Comparison of ENCODE assay signal across 9 mouse cellular contexts in genomic region chr11:44622023-44622731, GRCm38 (mm10). TPM values are rescaled to one million over a fixed set of nuclear protein-coding genes. Genes with fewer than 3 reads are reported as not detected.
DNase-seq lines count a peak whose midpoint lies in the region; ATAC-seq and TF ChIP-seq lines count a peak whose summit lies in the region.
"Had no signal": no experiment of that assay in that cellular context is flagged by ENCODE, and none has a peak within 500 bp of the region (broad histone marks: within the 10 kb centered on the region; RNA-seq: fewer than 3 reads in every experiment).

No protein-coding gene starts in this region.

- TF ChIP-seq CTCF in liver, postnatal 0 days (IDR thresholded peaks at IDR 0.05; ENCODE audit: low read depth): no peak

- peaks cover 14% of the 10 kb centered on the region for H3K4me1 ChIP-seq in embryonic facial prominence, embryonic 15.5 days
- peaks cover 15% of the 10 kb centered on the region for H3K4me1 ChIP-seq in hindbrain, embryonic 14.5 days (replicated peaks; ENCODE audit: control insufficient read depth, insufficient read depth, low read length)
- H3K4me1 ChIP-seq in neural tube, embryonic 11.5 days (ENCODE audit: control insufficient read depth, insufficient read depth, low read length): peaks cover 15% of the 10 kb centered on the region; the same call in 1 of the 2 replicates
- H3K4me1 ChIP-seq in liver, postnatal 0 days (ENCODE audit: insufficient read depth): no peaks in the 10 kb centered on the region

- peak overlapping the region; percentile 61; the same call in 1 of the 2 replicates for H3K4me3 ChIP-seq in embryonic facial prominence, embryonic 15.5 days (replicated peaks)
- peak overlapping the region; percentile 80 for H3K4me3 ChIP-seq in hindbrain, embryonic 14.5 days (replicated peaks; ENCODE audit: low read length)
- peak overlapping the region; percentile 61; the same call in 1 of the 2 replicates for H3K4me3 ChIP-seq in neural tube, embryonic 11.5 days (ENCODE audit: low read depth, low read length)
- no peak overlapping the region for H3K4me3 ChIP-seq in liver, postnatal 0 days (ENCODE audit: low read depth, low read length)
- H3K4me3 ChIP-seq: stomach, embryonic 15.5 days had no signal

- peak overlapping the region; percentile 55 for H3K4me2 ChIP-seq in embryonic facial prominence, embryonic 15.5 days (replicated peaks)
- H3K4me2 ChIP-seq in hindbrain, embryonic 14.5 days (replicated peaks): peak overlapping the region; percentile 60
- peak overlapping the region; percentile 85 for H3K4me2 ChIP-seq in neural tube, embryonic 11.5 days (ENCODE audit: low read depth)
- H3K4me2 ChIP-seq in liver, postnatal 0 days (ENCODE audit: low read depth, low read length): no peak overlapping the region; the same call in 1 of the 2 replicates
- H3K4me2 ChIP-seq: stomach, embryonic 15.5 days had no signal

- TF ChIP-seq EP300 in liver, postnatal 0 days (IDR thresholded peaks at IDR 0.05; ENCODE audit: low read depth): no peak

- H3K27me3 ChIP-seq in embryonic facial prominence, embryonic 15.5 days: peaks cover 19% of the 10 kb centered on the region
- no peaks in the 10 kb centered on the region for H3K27me3 ChIP-seq in hindbrain, embryonic 14.5 days (ENCODE audit: control insufficient read depth, insufficient read depth, low read length)
- H3K27me3 ChIP-seq in neural tube, embryonic 11.5 days (ENCODE audit: control insufficient read depth, insufficient read depth, low read length): peaks cover 13% of the 10 kb centered on the region
- peaks cover 48% of the 10 kb centered on the region for H3K27me3 ChIP-seq in liver, postnatal 0 days (ENCODE audit: insufficient read depth, low read length)

- H3K36me3 ChIP-seq in embryonic facial prominence, embryonic 15.5 days: no peaks in the 10 kb centered on the region
- H3K36me3 ChIP-seq in hindbrain, embryonic 14.5 days (replicated peaks; ENCODE audit: control insufficient read depth, insufficient read depth): no peaks in the 10 kb centered on the region
- no peaks in the 10 kb centered on the region for H3K36me3 ChIP-seq in neural tube, embryonic 11.5 days (ENCODE audit: control insufficient read depth, insufficient read depth, low read length)
- H3K36me3 ChIP-seq in liver, postnatal 0 days (replicated peaks; ENCODE audit: insufficient read depth, low read length): no peaks in the 10 kb centered on the region
- H3K36me3 ChIP-seq: stomach, embryonic 15.5 days had no signal

- ATAC-seq in embryonic facial prominence, embryonic 15.5 days (ENCODE audit: insufficient number of reproducible peaks, low FRiP score, low TSS enrichment, low read depth): no peak
- ATAC-seq in hindbrain, embryonic 14.5 days (ENCODE audit: low FRiP score): no peak
- ATAC-seq in neural tube, embryonic 11.5 days (ENCODE audit: insufficient read depth, low FRiP score, low TSS enrichment): no peak
- no peak for ATAC-seq in liver, postnatal 0 days

- peak; percentile 16 to 39 for DNase-seq in spleen, adult 18-20 months
- no peak for DNase-seq in spleen, postnatal 4 days (ENCODE audit: low spot score in 2 of 2)
- DNase-seq in hindbrain, embryonic 14.5 days (ENCODE audit: low spot score): peak; percentile 66
- DNase-seq in neural tube, embryonic 11.5 days (ENCODE audit: low spot score): peak; percentile 66
- DNase-seq in liver, postnatal 0 days: no peak
- no peak for DNase-seq in frontal cortex, adult 2 months (ENCODE audit: extremely low spot score in 1 of 2, low spot score in 1 of 2)
- no peak for DNase-seq in MN1 (ENCODE audit: low spot score)

- no peaks in the 10 kb centered on the region for H3K9me3 ChIP-seq in embryonic facial prominence, embryonic 15.5 days (replicated peaks)
- no peaks in the 10 kb centered on the region for H3K9me3 ChIP-seq in hindbrain, embryonic 14.5 days (ENCODE audit: control insufficient read depth, low read length)
- no peaks in the 10 kb centered on the region for H3K9me3 ChIP-seq in neural tube, embryonic 11.5 days (ENCODE audit: control insufficient read depth, low read length)
- no peaks in the 10 kb centered on the region for H3K9me3 ChIP-seq in liver, postnatal 0 days (ENCODE audit: low read length)
- H3K9me3 ChIP-seq: stomach, embryonic 15.5 days had no signal

- H3K9ac ChIP-seq in embryonic facial prominence, embryonic 15.5 days: no peak overlapping the region
- peak overlapping the region; percentile 97 for H3K9ac ChIP-seq in hindbrain, embryonic 14.5 days
- H3K9ac ChIP-seq in neural tube, embryonic 11.5 days (ENCODE audit: low read length): no peak overlapping the region
- no peak overlapping the region for H3K9ac ChIP-seq in liver, postnatal 0 days (replicated peaks)
- H3K9ac ChIP-seq: stomach, embryonic 15.5 days had no signal

- H3K27ac ChIP-seq in embryonic facial prominence, embryonic 15.5 days (replicated peaks): 0 out of 2 replicates have a peak overlapping the region, but pooled peaks have one; percentile 39
- peak overlapping the region; percentile 96 for H3K27ac ChIP-seq in hindbrain, embryonic 14.5 days
- H3K27ac ChIP-seq in neural tube, embryonic 11.5 days (ENCODE audit: low read depth, low read length): no peak overlapping the region
- no peak overlapping the region for H3K27ac ChIP-seq in liver, postnatal 0 days (ENCODE audit: low read depth)
- H3K27ac ChIP-seq: stomach, embryonic 15.5 days had no signal

- WGBS in embryonic facial prominence, embryonic 15.5 days: 43% methylated on average over 11 of the region's 11 CpGs
- WGBS in hindbrain, embryonic 14.5 days: 27% methylated on average over 11 of the region's 11 CpGs
- WGBS in neural tube, embryonic 11.5 days: 20% methylated on average over 11 of the region's 11 CpGs
- WGBS in liver, postnatal 0 days (ENCODE audit: insufficient replicate concordance): 42% methylated on average over 11 of the region's 11 CpGs

RNA-seq across cellular contexts. Expression of gene Ebf1, which starts 5.1 kb away (rescaled TPM):
- polyA plus RNA-seq in embryonic facial prominence, embryonic 15.5 days (2015; fragmentation: Nextera tagmentation; extraction: Ambion mirVana): 62.3 and 65.7 TPM in 2 replicates
- 123 TPM in 2 replicates for polyA plus RNA-seq in hindbrain, embryonic 14.5 days (2014; fragmentation: Nextera tagmentation; extraction: Ambion mirVana)
- 104 and 113 TPM in 2 replicates for polyA plus RNA-seq in neural tube, embryonic 11.5 days (2014; fragmentation: Nextera tagmentation; extraction: Ambion mirVana)
- 4.6 and 5.0 TPM in 2 replicates for polyA plus RNA-seq in liver, postnatal 0 days (2015; fragmentation: Nextera tagmentation; extraction: Ambion mirVana)
- polyA plus RNA-seq in frontal cortex, adult 2 months (2012; rRNA removed): 3.3 and 4.4 TPM in 2 replicates

Comparison
In these comparisons a context has a peak if more than half of its experiments do, and no peak if none do; other contexts are left out.
1. DNase-seq: peak in spleen, adult 18-20 months (2 of 2), hindbrain, embryonic 14.5 days (single experiment) and neural tube, embryonic 11.5 days (single experiment); none in spleen, postnatal 4 days (0 of 2), liver, postnatal 0 days (single experiment), frontal cortex, adult 2 months (0 of 2) and MN1 (single experiment).
2. H3K27ac ChIP-seq: peak in embryonic facial prominence, embryonic 15.5 days (single experiment) and hindbrain, embryonic 14.5 days (single experiment); none in neural tube, embryonic 11.5 days (single experiment) and liver, postnatal 0 days (single experiment).
3. RNA of gene Ebf1, which starts 5.1 kb away (polyA plus RNA-seq): 123 TPM in hindbrain, embryonic 14.5 days, 104 to 113 TPM in neural tube, embryonic 11.5 days and 62.3 to 65.7 TPM in embryonic facial prominence, embryonic 15.5 days; 4.6 to 5.0 TPM in liver, postnatal 0 days and 3.3 to 4.4 TPM in frontal cortex, adult 2 months; every median in the first group is over 10 times any median in the second.